25 mouse cellular contexts compared by ENCODE assay signal in the genomic region with DNA sequence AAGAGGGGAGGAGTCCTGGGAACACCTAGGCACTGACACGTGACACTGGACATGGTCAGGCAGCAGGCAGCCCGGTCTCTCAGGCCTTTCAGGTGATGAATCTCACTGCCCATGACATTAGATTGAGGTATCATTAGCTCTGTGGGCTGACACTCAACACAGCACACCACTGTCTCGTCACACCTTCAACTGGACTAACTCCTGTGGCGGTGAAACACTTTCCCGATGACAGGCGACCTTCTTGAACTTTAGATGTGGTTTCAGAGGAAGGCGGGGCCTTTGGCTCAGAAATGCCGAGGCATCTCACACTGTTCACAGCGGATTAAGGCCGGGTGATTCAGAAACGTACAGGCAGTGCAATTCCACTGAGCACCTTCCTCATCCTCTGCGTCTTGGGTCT. TPM values are rescaled to one million over a fixed set of nuclear protein-coding genes. Genes with fewer than 3 reads are reported as not detected.
A peak's percentile ranks its signal among the peaks of the same experiment; 100 is the strongest.
DNase-seq lines count a peak whose midpoint lies in the region; ATAC-seq lines count a peak whose summit lies in the region.
"Had no signal": no experiment of that assay in that cellular context is flagged by ENCODE, and none has a peak within 500 bp of the region (broad histone marks: within the 10 kb centered on the region; RNA-seq: fewer than 3 reads in every experiment).

No protein-coding gene starts in this region.

- peaks cover 65% of the 10 kb centered on the region for H3K36me3 ChIP-seq in lung, embryonic 15.5 days
- peaks cover 3% of the 10 kb centered on the region for H3K36me3 ChIP-seq in forebrain, embryonic 11.5 days (ENCODE audit: control insufficient read depth, insufficient read depth, low read length)

- WGBS in lung, embryonic 15.5 days = 70% methylated on average over 12 of the region's 12 CpGs
- 90% methylated on average over 12 of the region's 12 CpGs for WGBS in forebrain, embryonic 11.5 days

- no peak overlapping the region for H3K9ac ChIP-seq in lung, embryonic 15.5 days
- no peak overlapping the region for H3K9ac ChIP-seq in forebrain, embryonic 11.5 days (ENCODE audit: low read length)
- H3K9ac ChIP-seq: forebrain, postnatal 0 days; hindbrain, embryonic 13.5 days had no signal

- DNase-seq in lung, postnatal 14 days = no peak
- DNase-seq in embryo, embryonic 9.5 days (ENCODE audit: extremely low spot score) = no peak
- DNase-seq in forebrain, embryonic 11.5 days (ENCODE audit: low spot score) = no peak
- DNase-seq in cerebellum, adult 9-10 months = no peak
- DNase-seq: adrenal gland, adult 2 months; adrenal gland, postnatal 14 days; cerebellum, adult 11 months; cerebellum, adult 2 months; cerebellum, postnatal 10 days; cerebellum, postnatal 36 days; embryo, embryonic 11 days; forebrain, postnatal 0 days; gastrocnemius, adult 2 months; gastrocnemius, postnatal 36 days; heart, postnatal 36 days had no signal

- no peaks in the 10 kb centered on the region for H3K4me1 ChIP-seq in lung, embryonic 15.5 days
- H3K4me1 ChIP-seq in forebrain, embryonic 11.5 days (replicated peaks; ENCODE audit: control insufficient read depth, insufficient read depth, low read length) = no peaks in the 10 kb centered on the region
- H3K4me1 ChIP-seq: forebrain, embryonic 10.5 days; hindbrain, embryonic 10.5 days had no signal

- H3K4me2 ChIP-seq in lung, embryonic 15.5 days = no peak overlapping the region
- H3K4me2 ChIP-seq in forebrain, embryonic 11.5 days (ENCODE audit: low read depth, low read length, severe bottlenecking) = no peak overlapping the region
- H3K4me2 ChIP-seq: heart, embryonic 11.5 days; hindbrain, embryonic 13.5 days had no signal

- ATAC-seq in lung, embryonic 15.5 days (ENCODE audit: borderline replicate concordance, extremely low read depth, low FRiP score, low TSS enrichment) = peak; percentile 25; the same call in 1 of the 2 replicates
- peak; percentile 26 for ATAC-seq in CD4-positive, CD25-positive, alpha-beta regulatory T cell, adult 4 months
- peak; percentile 40 for ATAC-seq in megakaryocyte, adult 5-6 weeks (ENCODE audit: poor library complexity, severe bottlenecking)
- ATAC-seq in forebrain, embryonic 11.5 days (replicated peaks; ENCODE audit: low FRiP score) = no peak
- ATAC-seq: forebrain, embryonic 14.5 days; forebrain, postnatal 0 days; hindbrain, embryonic 16.5 days; intestine, postnatal 0 days had no signal

- no peak overlapping the region for H3K27ac ChIP-seq in lung, embryonic 15.5 days
- H3K27ac ChIP-seq in forebrain, embryonic 11.5 days (ENCODE audit: low read depth, low read length) = no peak overlapping the region
- H3K27ac ChIP-seq: forebrain, embryonic 10.5 days; gastrocnemius, adult 2 months; hindbrain, embryonic 10.5 days; hindbrain, embryonic 13.5 days had no signal

- H3K9me3 ChIP-seq in lung, embryonic 15.5 days = no peaks in the 10 kb centered on the region
- H3K9me3 ChIP-seq in forebrain, embryonic 11.5 days (ENCODE audit: control insufficient read depth, low read length) = no peaks in the 10 kb centered on the region
- H3K9me3 ChIP-seq: forebrain, embryonic 10.5 days; hindbrain, embryonic 10.5 days; hindbrain, embryonic 13.5 days had no signal

- no peak overlapping the region for H3K4me3 ChIP-seq in lung, embryonic 15.5 days
- H3K4me3 ChIP-seq in forebrain, embryonic 11.5 days (ENCODE audit: low read depth, low read length) = no peak overlapping the region
- H3K4me3 ChIP-seq: forebrain, embryonic 10.5 days; gastrocnemius, adult 2 months; hindbrain, embryonic 10.5 days; hindbrain, embryonic 13.5 days had no signal

- no peaks in the 10 kb centered on the region for H3K27me3 ChIP-seq in lung, embryonic 15.5 days
- no peaks in the 10 kb centered on the region for H3K27me3 ChIP-seq in forebrain, embryonic 11.5 days (ENCODE audit: control insufficient read depth, insufficient read depth, low read length)
- H3K27me3 ChIP-seq: hindbrain, embryonic 13.5 days had no signal

RNA-seq across cellular contexts. Expression of a gene that starts 48.9 kb away (rescaled TPM):
- 18.1 and 18.5 TPM in 2 replicates for polyA plus RNA-seq in lung, embryonic 15.5 days (2015; fragmentation: Nextera tagmentation; extraction: Ambion mirVana)
- polyA plus RNA-seq in CD4-positive, CD25-positive, alpha-beta regulatory T cell, adult 4 months (2017; shearing (Covaris generic)) = 10 to 100 TPM; 35.3 to 38.3 TPM
- total RNA-seq in megakaryocyte, adult 5-6 weeks (2015) = 290 and 301 TPM in 2 replicates
- 105 and 120 TPM in 2 replicates for total RNA-seq in megakaryocyte, adult 5-6 weeks (2017)
- 24.6 and 24.9 TPM in 2 replicates for polyA plus RNA-seq in forebrain, embryonic 11.5 days (2014; fragmentation: Nextera tagmentation; extraction: Ambion mirVana)
